Mouse (Mus musculus) olfactory bulb, adult 2 months (tissue): ENCODE results near the gene Oxct2b.

Experiments used
- CTCF ChIP-seq: fragments of 200-500 bp; IDR thresholded peaks from 2 replicates; pipeline ENCODE4 v1.5.1; 2012; ENCODE audit warnings: low read depth, mild to moderate bottlenecking, low read length, moderate library complexity; ENCODE audit not compliant: insufficient read depth
- POLR2A ChIP-seq: fragments of 200-500 bp; IDR thresholded peaks from 2 replicates; pipeline ENCODE4 v1.6.1; 2012; ENCODE audit warnings: mild to moderate bottlenecking, low read depth, low read length, moderate library complexity; ENCODE audit not compliant: insufficient read depth

DNA sequence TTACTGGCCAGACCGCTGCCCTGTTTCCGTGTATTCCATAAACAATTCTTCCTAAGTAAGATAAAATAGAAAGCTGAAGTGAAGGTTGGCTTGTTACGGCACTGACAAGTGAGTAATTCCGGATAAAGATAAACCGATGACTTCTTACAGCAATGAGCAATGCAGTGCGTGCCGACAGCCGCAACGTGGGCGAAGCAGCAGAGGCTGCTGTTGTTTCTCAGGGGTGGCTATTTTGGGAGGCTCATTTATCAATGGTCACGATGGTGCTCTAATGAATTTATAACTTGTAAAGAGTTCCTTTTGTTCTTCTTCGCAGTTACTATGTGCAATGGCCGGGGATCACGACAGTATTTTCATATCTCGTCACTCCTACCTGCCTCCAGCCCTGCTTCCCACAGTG, 48.1 kb downstream of the Oxct2b start:
- no peak for TF ChIP-seq CTCF
- TF ChIP-seq POLR2A: no peak
